Mouse (Mus musculus) olfactory bulb, adult 2 months (tissue): ENCODE data around the gene Rgs7. TPM values are rescaled to one million over a fixed set of nuclear protein-coding genes. Genes with fewer than 3 reads are reported as not detected.

Experiments
- H3K27ac ChIP-seq: fragments of 200-500 bp; 2 replicates; pipeline ENCODE4 v1.5.1; 2012; ENCODE audit warnings: low read depth, low read length; ENCODE audit not compliant: insufficient read depth
- H3K4me1 ChIP-seq: fragments of 200-500 bp; 2 replicates; pipeline ENCODE4 v1.6.1; 2012; ENCODE audit warnings: low read length; ENCODE audit not compliant: control insufficient read depth, insufficient read depth
- H3K4me3 ChIP-seq: fragments of 200-500 bp; 2 replicates; pipeline ENCODE4 v1.5.1; 2012; ENCODE audit warnings: mild to moderate bottlenecking, low read depth, low read length, moderate library complexity; ENCODE audit not compliant: insufficient read depth
- CTCF ChIP-seq: fragments of 200-500 bp; IDR thresholded peaks from 2 replicates; pipeline ENCODE4 v1.5.1; 2012; ENCODE audit warnings: low read depth, mild to moderate bottlenecking, low read length, moderate library complexity; ENCODE audit not compliant: insufficient read depth
- POLR2A ChIP-seq: fragments of 200-500 bp; IDR thresholded peaks from 2 replicates; pipeline ENCODE4 v1.6.1; 2012; ENCODE audit warnings: mild to moderate bottlenecking, low read depth, low read length, moderate library complexity; ENCODE audit not compliant: insufficient read depth
- WGBS: fragments of 180-500 bp; shearing (Covaris S2); methylation state at CpG from one replicate; pipeline ENCODE4 v1.1.7; 2018; 5-methylcytosine and 5-hydroxymethylcytosine counted together
- polyA plus RNA-seq: library from polyadenylated mRNA; stranded (reverse); fragments of >200 nt; gene quantifications from 2 replicates; pipeline ENCODE4 v1.2.4, GENCODE M21; 2012; ENCODE audit warnings: low replicate concordance; ENCODE audit not compliant: missing spikeins, insufficient read depth, insufficient read length

The Rgs7 gene
- polyA plus RNA-seq, 1 experiment = 416 TPM

DNA sequence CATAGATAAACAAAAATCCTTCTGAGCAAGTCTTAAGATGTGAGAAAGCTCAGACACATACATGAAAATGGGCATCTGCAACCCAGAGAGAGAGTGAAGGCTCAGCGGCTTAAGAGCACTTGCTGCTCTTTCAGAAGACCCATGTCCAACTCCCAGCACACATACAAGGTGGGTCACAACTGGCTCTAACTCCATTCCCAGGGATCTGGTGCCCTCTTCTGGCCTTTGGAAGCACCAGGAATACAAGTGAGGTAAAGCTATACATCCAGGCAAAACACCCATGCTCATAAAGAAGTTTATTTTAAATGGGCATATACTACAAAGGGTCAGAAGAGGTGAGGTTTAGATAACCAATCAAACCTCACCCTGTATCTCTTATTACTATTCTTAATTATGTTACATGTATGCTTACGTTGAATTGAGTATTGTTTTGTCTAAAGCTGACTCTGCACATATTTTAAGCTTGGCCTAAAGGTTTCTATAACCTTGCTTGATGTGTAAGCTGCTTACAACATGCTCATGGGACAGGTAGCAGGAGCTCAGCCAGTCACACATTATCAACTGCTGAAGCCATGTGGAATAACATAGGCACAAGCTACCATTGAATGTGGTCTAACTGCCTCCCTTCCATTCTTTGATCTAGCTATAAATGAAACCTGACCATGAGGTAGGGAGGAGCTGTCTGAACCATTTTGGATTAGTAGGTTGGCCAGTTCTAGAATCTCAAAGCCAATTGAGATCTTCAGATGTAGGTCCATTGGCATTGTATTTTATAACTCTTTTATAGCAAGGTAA lies 192.5 kb downstream of the Rgs7 start:
- no peak overlapping the region for H3K27ac ChIP-seq
- 96% methylated on average over 2 of the region's 2 CpGs for WGBS
- TF ChIP-seq CTCF (no peak), POLR2A (no peak)
- H3K4me1 ChIP-seq = no peaks in the 10 kb centered on the region
- no peak overlapping the region for H3K4me3 ChIP-seq

DNA sequence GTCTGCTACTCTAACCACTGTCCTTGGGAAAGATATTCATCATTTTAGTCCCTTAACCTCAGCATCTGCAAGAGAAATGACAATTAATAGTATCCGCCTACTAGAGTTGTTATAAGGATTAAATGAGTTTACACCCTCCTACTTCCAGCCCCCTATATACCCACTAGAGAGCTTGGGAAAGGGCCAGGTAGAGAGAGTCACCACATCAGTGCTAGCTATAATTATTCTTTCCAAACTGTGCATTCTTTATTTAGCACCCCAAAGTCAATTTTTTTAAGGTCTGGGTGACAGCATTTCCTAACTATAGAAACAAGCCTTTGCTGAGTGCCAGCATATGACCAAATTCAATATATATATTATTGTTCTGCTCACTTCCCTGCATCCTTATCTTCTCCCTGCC lies 195.4 kb downstream of the Rgs7 start:
- TF ChIP-seq CTCF (no peak), POLR2A (no peak)
- Histone ChIP-seq H3K4me3 (no peak overlapping the region), H3K4me1 (no peaks in the 10 kb centered on the region), H3K27ac (no peak overlapping the region)
- 68% methylated on average over 1 of the region's 1 CpGs for WGBS

DNA sequence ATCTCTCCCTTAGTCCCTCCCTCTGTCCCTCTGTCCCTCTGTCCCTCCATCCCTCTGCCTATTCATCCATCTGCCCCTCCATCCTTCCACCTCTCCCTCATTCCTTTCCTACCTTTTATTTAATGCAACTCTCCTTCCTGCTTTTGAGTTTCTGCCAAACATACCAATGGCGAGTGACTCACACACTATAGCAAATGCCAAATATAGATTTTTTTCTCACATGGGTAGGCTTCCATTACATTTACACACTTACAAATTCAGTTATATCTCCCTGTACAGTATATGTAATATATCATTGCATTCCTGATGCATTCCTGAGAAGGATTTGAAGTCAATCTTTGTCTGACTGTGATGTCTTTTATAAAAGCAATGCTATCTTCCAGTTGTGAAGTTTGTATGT lies 202.2 kb downstream of the Rgs7 start:
- WGBS = 47% methylated on average over 1 of the region's 1 CpGs
- TF ChIP-seq POLR2A (no peak), CTCF (no peak)
- H3K27ac ChIP-seq = no peak overlapping the region

DNA sequence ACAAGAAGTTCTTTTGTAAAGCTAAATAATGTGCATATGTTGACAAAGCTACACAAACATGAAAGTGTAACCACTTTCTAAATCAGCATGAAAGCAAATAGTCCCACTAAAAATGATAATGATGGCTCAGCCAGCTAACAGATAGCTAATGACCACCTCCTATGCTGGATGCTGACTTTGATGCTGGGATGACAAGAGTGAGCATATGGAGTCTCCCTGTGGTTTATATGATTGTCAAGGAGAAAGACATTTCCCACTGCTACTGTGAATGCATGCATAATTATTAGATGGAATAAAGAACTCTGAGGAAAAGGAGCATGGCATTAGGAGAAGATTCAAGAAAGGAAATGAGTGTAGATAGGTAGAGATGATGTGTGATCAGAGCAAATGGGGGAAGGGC lies 230.0 kb downstream of the Rgs7 start:
- no peak for TF ChIP-seq CTCF
- TF ChIP-seq POLR2A = no peak
- Histone ChIP-seq H3K27ac (no peak overlapping the region), H3K4me3 (no peak overlapping the region), H3K4me1 (no peaks in the 10 kb centered on the region)

More for the DNA sequence above, 202.2 kb downstream of the Rgs7 start:
- H3K4me3 ChIP-seq = no peak overlapping the region
- H3K4me1 ChIP-seq = no peaks in the 10 kb centered on the region

DNA sequence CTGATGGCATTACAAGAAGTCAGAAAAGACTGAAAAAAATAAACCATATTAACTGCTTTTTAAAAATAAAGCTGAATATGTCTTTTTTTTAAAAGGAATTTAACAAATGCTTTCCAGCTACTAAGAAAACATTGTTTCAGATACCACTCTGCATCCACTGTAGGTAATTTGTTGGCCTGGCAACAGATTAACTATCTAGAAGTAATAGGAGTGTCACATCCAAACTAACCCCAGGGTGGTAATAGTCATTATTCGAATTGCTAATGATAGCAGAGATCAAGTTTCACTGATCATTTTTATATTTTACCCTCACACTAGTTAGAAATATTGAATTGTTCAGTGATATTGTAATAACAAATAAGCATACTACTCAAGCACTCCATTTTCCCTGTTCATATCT lies 232.9 kb downstream of the Rgs7 start:
- TF ChIP-seq CTCF (no peak), POLR2A (no peak)
- Histone ChIP-seq H3K4me1 (no peaks in the 10 kb centered on the region), H3K4me3 (no peak overlapping the region), H3K27ac (no peak overlapping the region)
- WGBS = 49% methylated on average over 1 of the region's 1 CpGs

DNA sequence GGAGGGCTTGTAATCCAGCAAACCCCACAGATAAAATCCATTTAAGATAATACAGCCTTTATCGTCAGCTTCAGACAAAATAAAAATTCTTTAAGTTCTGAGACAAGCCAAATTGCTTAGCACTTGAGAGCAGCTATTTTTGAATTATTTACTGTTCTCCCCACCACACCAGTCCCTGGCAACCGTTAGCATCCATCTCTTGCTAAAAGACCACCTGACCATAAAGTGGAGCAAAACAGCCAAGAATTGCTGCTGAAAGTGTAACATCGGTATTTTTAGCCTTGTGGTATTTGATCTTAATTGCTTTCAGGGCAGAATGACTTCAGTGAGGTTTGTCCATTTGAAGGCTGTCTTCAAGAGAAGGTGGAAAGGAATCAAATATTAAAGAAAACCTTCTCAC lies 237.1 kb downstream of the Rgs7 start:
- Histone ChIP-seq H3K4me3 (no peak overlapping the region), H3K4me1 (no peaks in the 10 kb centered on the region), H3K27ac (no peak overlapping the region)
- TF ChIP-seq POLR2A (no peak), CTCF (no peak)
- 19% methylated on average over 3 of the region's 3 CpGs for WGBS

DNA sequence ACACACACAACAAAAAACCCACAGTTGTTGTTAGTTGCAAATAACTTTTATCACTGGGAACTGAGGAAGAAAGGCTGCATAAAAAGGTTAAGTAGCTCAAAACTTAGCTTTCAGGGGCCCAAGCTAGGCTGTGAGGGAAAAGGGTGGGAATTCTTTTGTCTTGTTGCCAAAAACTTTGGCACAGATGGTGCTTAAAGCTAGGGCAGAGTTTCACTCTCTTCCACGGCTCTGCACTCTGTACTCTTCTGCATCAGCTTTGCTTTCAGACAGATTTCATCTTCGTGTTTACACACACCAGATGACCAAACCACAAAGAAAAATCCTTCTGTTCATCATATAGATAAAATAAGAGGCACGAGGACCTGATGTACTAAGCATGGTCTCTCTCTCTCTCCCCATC lies 237.6 kb downstream of the Rgs7 start:
- no peak for TF ChIP-seq POLR2A
- TF ChIP-seq CTCF = no peak
- no peaks in the 10 kb centered on the region for H3K4me1 ChIP-seq
- 20% methylated on average over 3 of the region's 3 CpGs for WGBS
- no peak overlapping the region for H3K27ac ChIP-seq
- no peak overlapping the region for H3K4me3 ChIP-seq

DNA sequence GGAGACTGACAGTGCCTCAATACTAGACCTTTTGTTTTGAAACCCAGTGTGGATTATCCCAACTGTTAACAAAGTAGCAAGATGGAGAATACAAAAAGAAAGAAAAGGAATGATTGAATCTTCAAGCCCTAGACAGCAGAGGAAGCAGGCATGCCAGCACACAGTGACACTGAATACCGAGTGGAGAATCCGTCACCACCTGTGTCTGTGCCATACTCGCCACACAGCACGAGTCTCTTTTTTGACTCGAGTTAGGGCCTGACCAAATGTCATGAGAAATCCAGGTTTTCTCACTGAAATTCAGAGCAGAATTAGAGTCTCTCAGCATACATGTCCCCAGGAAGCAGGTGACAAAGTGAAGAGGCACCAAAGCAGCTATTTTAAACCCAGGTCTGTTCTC lies 250.2 kb downstream of the Rgs7 start:
- no peaks in the 10 kb centered on the region for H3K4me1 ChIP-seq
- 83% methylated on average over 5 of the region's 5 CpGs for WGBS
- TF ChIP-seq POLR2A = no peak
- TF ChIP-seq CTCF = no peak
- no peak overlapping the region for H3K27ac ChIP-seq
- no peak overlapping the region for H3K4me3 ChIP-seq

DNA sequence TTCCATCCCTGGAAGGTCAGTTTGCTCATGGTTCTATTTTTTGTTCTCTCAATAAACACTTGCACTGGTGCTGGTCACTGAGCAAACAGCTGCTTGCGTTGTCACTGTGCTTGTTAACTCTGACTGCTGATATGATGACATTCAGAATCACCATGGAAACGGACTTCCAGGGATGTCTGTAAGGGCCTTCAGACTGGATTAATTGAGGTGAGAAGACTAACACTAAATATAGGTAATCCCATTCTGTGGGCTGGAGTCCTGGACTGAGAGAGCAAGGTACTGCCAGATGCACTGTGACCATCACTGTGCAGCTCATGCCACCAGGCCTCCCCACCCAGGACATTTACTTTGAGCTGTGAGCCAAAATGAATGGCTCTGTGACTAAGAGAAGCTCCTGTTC lies 252.2 kb downstream of the Rgs7 start:
- Histone ChIP-seq H3K27ac (0 out of 2 replicates have a peak overlapping the region, but pooled peaks have one; percentile 33), H3K4me1 (no peaks in the 10 kb centered on the region), H3K4me3 (no peak overlapping the region)
- 76% methylated on average over 2 of the region's 2 CpGs for WGBS
- TF ChIP-seq CTCF (no peak), POLR2A (no peak)
